Mouse (Mus musculus): ENCODE measurements at regions not wholly inside any gene's neighbourhood (a gene's known extent, or its start where the extent isn't known, plus 50 kb on each side); places are given as distances from the start of the nearest gene placed in this dataset.

- Histone ChIP-seq H3K27ac (no peak overlapping the region), H3K9me3 (ENCODE audit: low read length) (no peaks in the 10 kb centered on the region), H3K36me3 (ENCODE audit: insufficient read depth, low read length) (no peaks in the 10 kb centered on the region), H3K4me1 (ENCODE audit: insufficient read depth, low read length) (no peaks in the 10 kb centered on the region), H3K4me2 (ENCODE audit: low read depth, low read length) (no peak overlapping the region), H3K9ac (replicated peaks; ENCODE audit: low read length) (no peak overlapping the region), H3K27me3 (ENCODE audit: insufficient read depth, low read length) (no peaks in the 10 kb centered on the region), H3K4me3 (ENCODE audit: low read length) (no peak overlapping the region)
- ATAC-seq = 0 out of 2 replicates have a peak, but pooled peaks have one; percentile 10
- TF ChIP-seq CTCF (IDR thresholded peaks at IDR 0.05; ENCODE audit: low read depth) = no peak
- peak; percentile 19 for DNase-seq (ENCODE audit: low spot score)
- WGBS = 83% methylated on average over 2 of the region's 2 CpGs
Measured at GRCm38 (mm10) chr10:25589316-25589645, 53.2 kb upstream of the Smlr1 start.

DNA sequence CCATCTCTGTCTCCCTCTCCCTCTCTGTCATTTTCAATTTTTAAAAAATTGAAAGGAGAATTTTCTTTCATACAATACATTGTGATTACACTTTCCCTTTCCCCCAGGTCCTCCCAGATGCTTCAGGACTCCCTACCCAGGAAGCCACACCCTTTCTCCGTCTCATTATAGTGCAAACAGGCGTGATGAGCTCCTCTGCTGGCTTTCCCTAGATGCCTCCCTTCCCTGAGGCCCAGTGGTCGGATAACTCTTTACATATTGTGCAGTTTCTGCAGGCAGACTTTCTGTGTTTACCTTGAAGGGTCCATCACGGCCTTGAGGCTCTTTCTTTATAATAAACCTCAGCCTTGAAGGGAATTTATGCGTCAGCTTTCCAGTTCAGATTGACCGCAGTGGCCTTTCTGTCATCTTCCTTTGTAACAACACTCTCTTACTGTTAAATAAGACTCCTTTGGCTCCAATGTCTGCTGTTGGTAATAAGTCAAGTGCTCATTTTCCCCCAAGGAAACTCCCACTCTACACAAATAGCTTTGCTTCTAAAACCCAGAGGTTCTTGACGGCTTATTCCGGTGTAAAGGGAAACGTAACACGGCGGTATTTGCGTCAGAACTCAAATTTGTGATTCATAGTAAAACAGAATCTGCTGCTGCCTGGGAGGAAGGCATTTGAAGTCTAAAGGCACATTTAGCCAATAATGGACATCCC, 52.7 kb upstream of the Smlr1 start:
- no peaks in the 10 kb centered on the region for H3K4me1 ChIP-seq (ENCODE audit: insufficient read depth, low read length)
- H3K4me3 ChIP-seq (ENCODE audit: low read length) = no peak overlapping the region
- H3K9me3 ChIP-seq (ENCODE audit: low read length) = no peaks in the 10 kb centered on the region
- no peak overlapping the region for H3K4me2 ChIP-seq (ENCODE audit: low read depth, low read length)
- no peak for DNase-seq (ENCODE audit: low spot score)
- no peak overlapping the region for H3K9ac ChIP-seq (replicated peaks; ENCODE audit: low read length)
- ATAC-seq = no peak
- no peaks in the 10 kb centered on the region for H3K36me3 ChIP-seq (ENCODE audit: insufficient read depth, low read length)
- no peaks in the 10 kb centered on the region for H3K27me3 ChIP-seq (ENCODE audit: insufficient read depth, low read length)
- TF ChIP-seq CTCF (IDR thresholded peaks at IDR 0.05; ENCODE audit: low read depth) = no peak
- H3K27ac ChIP-seq = no peak overlapping the region
- WGBS = 74% methylated on average over 12 of the region's 12 CpGs
